Comparison of ENCODE assay signal across 2 mouse cellular contexts in the genomic region with DNA sequence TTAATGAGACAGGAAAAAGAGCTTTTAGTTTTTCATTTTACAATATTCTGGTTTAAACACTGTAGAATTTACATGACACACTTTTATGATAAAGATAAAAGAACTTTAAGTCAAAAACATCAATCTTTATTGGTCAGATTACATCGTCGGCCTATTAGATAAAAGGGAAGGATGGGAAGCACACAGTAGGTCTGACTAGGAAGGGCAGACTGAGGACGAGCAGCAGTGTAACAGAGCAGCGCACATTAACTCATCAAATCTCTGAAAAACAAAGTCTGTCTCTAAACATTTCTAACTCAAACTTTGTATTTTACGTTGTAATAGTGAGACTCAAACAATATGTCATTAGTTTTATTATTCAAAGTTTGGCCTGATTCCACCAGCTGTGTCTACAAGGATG.
TF ChIP-seq lines count a peak whose summit lies in the region.

No protein-coding gene starts in this region.

TF ChIP-seq in CH12.LX, 34 proteins besides CTCF, POLR2A, EP300 and RAD21:
- no peak for TF ChIP-seq E2F4 (IDR thresholded peaks at IDR 0.05; ENCODE audit: insufficient replicate concordance, low read depth, low read length)
- TF ChIP-seq USF1 (IDR thresholded peaks at IDR 0.05; ENCODE audit: low read depth, low read length), result no peak
- peak; percentile 56 for TF ChIP-seq ZKSCAN1 (IDR thresholded peaks at IDR 0.05; ENCODE audit: borderline replicate concordance, low read depth, low read length)
- TF ChIP-seq PAX5 (IDR thresholded peaks at IDR 0.05; ENCODE audit: low read length), result no peak
- no peak for TF ChIP-seq SIN3A (IDR thresholded peaks at IDR 0.05; ENCODE audit: low read length)
- no peak for TF ChIP-seq MAFK (IDR thresholded peaks at IDR 0.05; ENCODE audit: insufficient replicate concordance, low read length)

TF ChIP-seq in MEL, 35 proteins besides CTCF, POLR2A, EP300 and RAD21:
- TF ChIP-seq ELF1 (IDR thresholded peaks at IDR 0.05; ENCODE audit: low read depth, low read length) (no peak), ZKSCAN1 (IDR thresholded peaks at IDR 0.05; ENCODE audit: low read depth, low read length) (peak; percentile 91)
